Mouse (Mus musculus) retina, postnatal 7 days (tissue): ENCODE measurements around the gene B4galnt4.

Experiments used
- DNase-seq: peaks from one replicate; pipeline ENCODE4 v3.0.0-alpha.2; 2012; ENCODE audit warnings: low read depth, low spot score

B4galnt4 gene

DNA sequence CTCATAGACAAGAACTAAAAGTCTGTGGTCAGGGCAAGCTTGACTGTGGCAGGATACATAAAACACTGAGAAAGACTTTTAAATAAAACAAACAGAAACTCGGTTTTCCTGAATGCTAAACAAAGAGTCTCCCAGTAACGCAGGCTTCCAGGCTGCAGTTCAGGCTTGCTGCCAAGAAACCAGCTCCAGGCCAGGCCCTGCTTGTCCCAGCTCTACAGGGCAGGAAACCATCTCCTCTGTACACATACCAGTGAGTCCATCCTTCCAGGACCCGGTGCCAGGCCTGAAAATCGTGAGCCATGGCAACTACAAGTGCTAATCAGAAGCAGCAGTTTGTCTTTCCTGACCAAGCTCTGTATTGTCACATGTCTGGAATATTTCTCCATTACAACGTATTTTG, 19.2 kb upstream of the B4galnt4 start:
- no peak for DNase-seq

DNA sequence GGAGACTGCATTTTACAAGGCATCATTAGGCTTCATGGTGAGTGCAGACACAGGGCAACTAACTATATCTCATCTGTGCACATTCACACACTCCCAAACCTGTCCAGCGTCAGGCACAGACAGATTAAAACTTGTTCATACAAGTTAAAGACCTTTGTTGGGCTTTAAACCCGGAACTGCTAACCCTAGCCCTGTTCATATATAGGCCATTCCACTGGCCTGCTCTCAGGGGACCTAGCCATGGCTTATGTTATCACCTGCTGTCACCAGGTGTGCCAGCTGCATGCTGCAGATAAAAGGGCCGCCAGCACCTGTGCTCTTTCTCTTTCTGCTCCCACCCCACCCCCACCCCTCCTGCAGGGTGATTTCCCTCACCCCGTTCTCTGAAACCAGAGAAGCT, 18.4 kb upstream of the B4galnt4 start:
- no peak for DNase-seq

- no peak for DNase-seq
These were observed 13.8 kb upstream of the B4galnt4 start for GRCm38 (mm10) chr7:141046931-141047580.

- DNase-seq, result no peak
These were observed 13.2 kb upstream of the B4galnt4 start for GRCm38 (mm10) chr7:141047581-141048225.

GRCm38 (mm10) chr7:141048226-141049218, 12.4 kb upstream of the B4galnt4 start:
- peak; percentile 81 for DNase-seq

DNA sequence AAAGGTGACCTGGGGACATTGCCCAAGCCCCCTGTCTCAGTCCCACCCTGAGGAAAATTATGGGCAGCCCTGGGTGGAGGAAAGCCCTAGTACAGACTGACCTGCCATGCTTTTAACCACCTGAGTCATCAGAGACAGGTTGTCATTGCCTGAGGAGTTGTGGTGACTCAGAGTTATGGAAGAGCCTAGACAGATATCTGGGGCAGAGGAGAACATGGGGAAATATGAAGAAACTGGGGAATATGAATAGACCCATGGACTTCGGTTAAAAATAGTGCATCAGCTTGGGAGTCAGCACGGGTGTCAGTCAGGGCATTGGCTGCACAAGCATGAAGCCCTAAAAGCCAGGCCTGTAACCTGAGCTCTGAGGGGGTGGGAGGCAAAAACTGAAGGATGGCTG, 11.6 kb upstream of the B4galnt4 start:
- no peak for DNase-seq

DNA sequence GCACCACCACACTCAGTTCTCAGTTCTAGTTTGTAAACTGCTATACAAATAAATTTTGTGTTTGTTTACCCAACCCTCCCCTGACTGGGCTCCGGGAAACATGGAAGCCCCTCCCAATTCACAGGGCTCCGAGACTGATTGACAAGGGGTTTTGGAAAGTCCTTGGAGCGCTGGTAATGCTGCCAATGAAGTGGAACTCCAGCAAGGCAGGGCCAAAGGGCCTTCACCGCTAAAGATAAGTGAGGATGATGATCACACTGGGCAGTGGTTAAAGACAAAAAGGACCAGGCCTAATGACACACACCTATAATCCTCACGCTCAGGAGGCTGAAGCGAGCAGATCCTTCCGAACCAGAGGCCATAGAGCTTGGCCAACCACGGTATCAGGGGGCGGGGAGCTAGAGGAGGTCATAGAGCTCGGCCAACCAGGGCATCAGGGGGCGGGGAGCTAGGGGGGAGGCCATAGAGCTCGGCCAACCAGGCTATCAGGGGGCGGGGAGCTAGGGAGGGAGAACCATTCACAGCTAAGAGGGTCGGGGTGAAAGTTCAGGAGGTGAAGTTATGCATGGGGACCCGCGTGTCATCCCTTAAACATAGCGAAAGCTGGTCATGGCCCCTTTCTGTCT, 9.7 kb upstream of the B4galnt4 start:
- no peak for DNase-seq

DNA sequence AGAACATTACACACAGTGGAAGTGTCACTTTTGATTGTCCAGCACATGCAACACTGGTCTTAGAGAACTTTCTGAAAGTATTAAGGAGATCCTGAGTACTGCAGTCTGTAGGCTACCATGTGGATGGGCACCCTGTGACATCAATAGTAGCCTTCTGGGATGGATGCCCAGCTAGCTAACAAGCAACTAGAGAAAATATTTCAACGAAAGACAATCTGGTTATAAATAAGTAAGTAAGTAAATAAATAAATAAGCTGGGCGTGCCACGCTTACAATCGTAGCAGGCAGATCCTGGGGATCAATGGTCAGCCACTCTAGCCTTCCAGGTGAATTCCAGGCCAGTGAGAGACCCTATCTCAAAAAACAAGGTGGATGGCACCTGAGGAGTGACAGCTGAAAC, 8.9 kb upstream of the B4galnt4 start:
- no peak for DNase-seq

GRCm38 (mm10) chr7:141052421-141052820, 8.5 kb upstream of the B4galnt4 start:
- no peak for DNase-seq

- DNase-seq, result no peak
These were observed 5.1 kb upstream of the B4galnt4 start for GRCm38 (mm10) chr7:141055785-141056184.

- no peak for DNase-seq
These were observed 3.9 kb upstream of the B4galnt4 start for GRCm38 (mm10) chr7:141056976-141057375.

- DNase-seq, result no peak
These were observed 3.4 kb upstream of the B4galnt4 start for GRCm38 (mm10) chr7:141057541-141057940.

DNA sequence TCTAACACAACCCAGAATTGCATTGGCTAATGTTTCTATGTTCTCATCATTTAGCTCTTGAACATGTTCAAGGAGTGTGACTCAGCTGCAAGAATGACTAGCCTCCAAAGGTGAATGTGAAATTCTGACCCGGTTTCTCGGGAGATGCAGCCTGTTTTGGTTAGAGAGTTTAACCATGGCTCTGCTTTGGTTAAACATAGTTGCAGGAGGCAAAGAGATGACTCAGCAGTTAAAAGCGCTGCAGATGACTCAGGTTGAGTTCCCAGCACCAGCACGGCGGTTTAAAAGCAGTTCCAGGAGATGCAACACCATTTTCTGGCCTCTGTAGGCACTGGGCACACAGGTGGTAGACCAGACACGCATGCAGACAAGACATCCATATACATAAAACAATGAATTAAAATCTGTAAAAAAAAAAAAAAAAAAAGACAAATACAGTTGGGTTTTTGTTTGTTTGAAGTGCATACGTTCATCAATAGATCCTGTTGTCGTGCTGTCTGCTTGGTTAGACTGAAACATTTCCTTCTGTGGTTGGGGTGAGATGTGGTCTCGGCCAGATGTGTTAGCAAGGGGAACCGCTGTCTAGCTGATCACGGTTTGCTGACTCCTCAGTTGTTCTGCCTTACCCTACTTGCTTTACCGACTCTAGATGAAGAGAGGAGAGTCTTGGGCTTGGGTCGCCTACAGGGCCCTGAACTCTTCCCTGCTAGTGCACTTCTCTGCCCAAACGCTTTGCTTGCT, 2.1 kb upstream of the B4galnt4 start:
- no peak for DNase-seq

- DNase-seq, result no peak
These were observed 975 bp upstream of the B4galnt4 start for GRCm38 (mm10) chr7:141059929-141060328.

GRCm38 (mm10) chr7:141061269-141061692, 377 bp downstream of the B4galnt4 start:
- no peak for DNase-seq

GRCm38 (mm10) chr7:141062525-141062924, 1.6 kb downstream of the B4galnt4 start:
- no peak for DNase-seq

DNA sequence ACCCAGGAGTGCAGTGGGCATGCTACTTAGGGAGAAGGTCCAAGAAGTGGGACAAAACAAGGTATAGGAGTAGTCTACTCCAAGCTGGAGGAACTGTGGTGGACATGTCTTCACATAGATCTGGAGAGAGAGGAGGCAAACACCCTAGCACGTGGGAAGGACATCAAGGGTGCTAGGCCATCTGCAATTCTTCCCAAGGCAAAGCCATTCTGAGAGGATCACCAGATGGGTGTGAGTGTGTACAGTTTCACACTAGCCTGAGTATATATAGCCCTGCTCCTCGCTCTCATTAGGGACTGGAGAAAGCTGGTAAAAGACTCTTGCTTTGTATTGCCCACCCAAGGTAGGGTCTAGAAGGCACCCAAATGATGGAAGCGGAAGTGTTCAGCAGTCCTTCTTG, 2.4 kb downstream of the B4galnt4 start:
- no peak for DNase-seq

DNA sequence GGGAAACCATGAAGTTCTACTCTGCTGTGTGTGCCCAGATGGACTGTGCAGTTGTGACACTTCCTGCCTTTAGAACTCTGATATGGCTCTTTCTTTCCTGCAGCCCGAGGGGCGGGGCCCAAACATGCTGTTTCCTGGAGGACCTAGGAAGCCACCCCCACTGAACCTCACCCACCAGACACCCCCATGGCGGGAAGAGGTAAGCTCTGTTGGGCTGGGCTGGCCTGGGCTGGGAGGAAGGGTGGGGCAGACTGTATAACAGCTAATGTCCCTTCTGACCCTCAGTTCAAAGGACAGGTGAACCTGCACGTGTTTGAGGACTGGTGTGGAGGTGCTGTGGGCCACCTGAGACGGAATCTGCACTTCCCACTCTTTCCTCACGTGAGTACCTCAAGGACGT, 3.3 kb downstream of the B4galnt4 start:
- DNase-seq, result no peak

DNA sequence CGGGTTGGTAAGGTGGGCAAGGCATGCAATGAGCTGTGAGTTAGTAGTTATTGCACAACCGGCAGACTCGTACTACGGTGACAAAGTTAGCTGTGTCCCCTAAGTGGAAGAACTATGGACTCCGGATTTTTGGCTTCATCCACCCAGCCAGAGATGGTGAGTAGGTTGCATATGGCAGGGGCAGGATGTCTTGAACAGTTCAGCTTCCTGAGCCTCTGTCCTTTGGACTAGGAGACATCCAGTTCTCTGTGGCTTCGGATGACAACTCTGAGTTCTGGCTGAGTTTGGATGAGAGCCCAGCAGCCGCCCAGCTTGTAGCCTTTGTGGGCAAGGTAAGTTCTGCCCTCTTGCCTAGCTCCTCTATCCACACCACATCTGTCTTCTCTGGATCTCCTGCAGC, 3.7 kb downstream of the B4galnt4 start:
- no peak for DNase-seq

GRCm38 (mm10) chr7:141068351-141068750, 7.4 kb downstream of the B4galnt4 start:
- DNase-seq, result no peak
